Mouse (Mus musculus) cerebellum, adult 9-10 months (tissue): ENCODE results near the gene Wfdc5.

Experiments
- DNase-seq: peaks from one replicate; pipeline ENCODE4 v3.0.0; 2022

The Wfdc5 gene

DNA sequence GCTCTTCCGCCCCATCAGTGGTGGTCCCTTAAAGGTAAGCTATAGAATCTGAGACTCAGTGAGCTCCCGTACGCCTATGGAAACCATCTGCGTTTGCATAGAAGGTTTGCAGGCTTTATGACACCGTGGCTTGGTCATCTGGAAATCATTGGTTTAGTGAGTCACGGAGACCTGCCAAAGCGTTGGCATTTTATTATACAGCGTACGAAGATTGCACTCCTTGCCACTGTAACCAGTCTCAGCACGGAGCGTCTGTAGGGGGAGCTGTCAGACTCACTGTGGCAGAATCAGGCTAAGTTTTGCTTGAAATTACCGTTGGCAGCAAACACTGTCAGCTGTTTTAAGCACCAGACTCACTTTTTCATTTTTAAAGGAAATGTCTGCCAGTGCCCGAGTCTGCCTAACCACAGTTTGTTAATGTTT is 56.0 kb downstream of the Wfdc5 start:
- peak; percentile 42 for DNase-seq
